Comparison of ENCODE assay signal across 8 mouse cellular contexts in the genomic region with DNA sequence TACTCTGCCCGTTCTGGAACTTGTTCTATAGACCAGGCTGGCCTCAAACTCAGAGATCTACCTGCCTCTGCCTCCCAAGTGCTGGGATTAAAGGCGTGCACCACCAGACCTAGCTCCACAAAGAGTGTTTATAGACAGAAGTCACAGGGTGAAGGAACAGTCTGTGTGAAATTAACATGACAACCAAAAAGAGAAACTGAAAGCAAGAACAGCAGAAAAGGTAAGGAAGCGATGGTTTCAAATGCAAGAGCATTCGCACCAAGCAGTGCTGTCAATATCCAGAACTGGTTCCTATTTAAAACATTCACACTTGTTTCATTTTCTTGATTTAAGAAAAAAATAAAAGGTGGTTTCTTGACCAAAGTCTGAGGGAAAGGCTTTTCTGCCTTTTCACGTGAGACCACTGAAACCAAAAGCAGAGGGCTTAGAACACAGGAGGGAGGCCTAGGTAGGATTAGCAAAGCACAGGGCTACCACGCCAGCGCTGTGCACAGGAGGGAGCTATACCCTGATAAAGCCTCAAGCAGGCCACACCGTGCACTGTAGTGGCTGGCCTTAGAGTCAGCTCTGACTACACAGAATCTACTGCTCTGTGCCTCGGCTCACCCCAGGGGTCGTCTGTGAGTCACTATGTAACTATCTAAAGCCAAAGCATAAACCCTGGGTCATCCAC. TPM values are rescaled to one million over a fixed set of nuclear protein-coding genes. Genes with fewer than 3 reads are reported as not detected.
DNase-seq lines count a peak whose midpoint lies in the region; ATAC-seq lines count a peak whose summit lies in the region.

No protein-coding gene starts in this region.

- peak; percentile 27 to 58 for DNase-seq in adrenal gland, adult (ENCODE audit: inconsistent age in 2 of 2, low spot score in 1 of 2)
- no peak for DNase-seq in adrenal gland, adult 8-10 months
- DNase-seq in A20 (ENCODE audit: low read depth, low spot score) = peak; percentile 90
- DNase-seq in cerebellum, postnatal 25 days = peak; percentile 19 to 63
- DNase-seq in heart, postnatal 14 days = peak; percentile 29 to 61
- DNase-seq in lung, adult 18-20 months = peak; percentile 31 to 46
- DNase-seq in layer of hippocampus, postnatal 10 days (ENCODE audit: low spot score in 2 of 2) = no peak

- H3K36me3 ChIP-seq in stomach, embryonic 15.5 days = no peaks in the 10 kb centered on the region; the same call in 1 of the 2 replicates

- WGBS in stomach, embryonic 15.5 days = 59% methylated on average over 10 of the region's 10 CpGs

- H3K27ac ChIP-seq in stomach, embryonic 15.5 days = no peak overlapping the region

- no peaks in the 10 kb centered on the region for H3K27me3 ChIP-seq in stomach, embryonic 15.5 days (replicated peaks)

- H3K4me2 ChIP-seq in stomach, embryonic 15.5 days = no peak overlapping the region

- peak; percentile 66; the same call in 1 of the 2 replicates for ATAC-seq in stomach, embryonic 15.5 days (ENCODE audit: insufficient read depth, low FRiP score, low read depth)

- no peaks in the 10 kb centered on the region for H3K4me1 ChIP-seq in stomach, embryonic 15.5 days

- intact Hi-C loops in heart, postnatal 14 days (cut with DNase I) = no loop called here

- H3K9ac ChIP-seq in stomach, embryonic 15.5 days = no peak overlapping the region

- no peaks in the 10 kb centered on the region for H3K9me3 ChIP-seq in stomach, embryonic 15.5 days

- H3K4me3 ChIP-seq in stomach, embryonic 15.5 days (replicated peaks) = no peak overlapping the region

RNA-seq across cellular contexts. Expression of a gene that starts 15.5 kb away (rescaled TPM):
- 10 to 100 TPM; 36.0 to 52.7 (median 44.3) TPM for total RNA-seq in adrenal gland, adult 8-10 months (2022)
- total RNA-seq in heart, postnatal 14 days (2021) = 10 to 100 TPM; 24.6 to 26.2 TPM
- 46.7 and 48.0 TPM in 2 replicates for polyA plus RNA-seq in stomach, embryonic 15.5 days (2015; fragmentation: Nextera tagmentation; extraction: Ambion mirVana)
- 10 to 100 TPM; 43.5 to 44.8 TPM for total RNA-seq in layer of hippocampus, postnatal 10 days (2021)

Comparison
In these comparisons a context has a peak if more than half of its experiments do, and no peak if none do; other contexts are left out.
1. DNase-seq: peak in adrenal gland, adult (2 of 2), A20 (single experiment), cerebellum, postnatal 25 days (2 of 2), heart, postnatal 14 days (2 of 2) and lung, adult 18-20 months (2 of 2); none in adrenal gland, adult 8-10 months (single experiment) and layer of hippocampus, postnatal 10 days (0 of 2).